Mouse (Mus musculus): ENCODE results near the gene Bfsp2. TPM values are rescaled to one million over a fixed set of nuclear protein-coding genes. Genes with fewer than 3 reads are reported as not detected.

The Bfsp2 gene
- polyA plus RNA-seq, 1 experiment from 2014 or later, result 0.54 TPM

DNA sequence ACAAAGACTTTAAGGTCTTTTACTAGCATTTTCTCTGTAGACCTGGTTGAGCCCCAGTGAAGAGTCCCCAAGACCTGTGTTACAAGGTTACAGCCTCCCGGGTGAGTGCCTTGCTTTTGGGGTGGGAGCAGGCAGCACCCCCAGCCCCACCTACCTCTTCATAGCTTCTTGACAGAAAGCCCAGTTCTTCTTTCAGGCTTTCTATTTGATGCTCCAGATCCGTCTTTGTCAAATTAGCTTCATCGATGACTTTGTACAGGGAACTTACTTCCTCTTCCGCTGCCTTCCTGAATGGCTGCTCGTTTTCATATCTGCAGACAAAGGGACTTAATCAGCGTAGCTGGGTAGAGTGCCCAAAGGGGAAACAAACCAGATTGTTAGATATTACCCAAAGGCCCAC is 30.6 kb downstream of the Bfsp2 start:
- Histone ChIP-seq H3K27me3 (ENCODE audit: control insufficient read depth, insufficient read depth, low read length) (no peaks in the 10 kb centered on the region), H3K9me3 (ENCODE audit: control insufficient read depth, low read length) (no peaks in the 10 kb centered on the region), H3K4me2 (replicated peaks; ENCODE audit: low read depth, low read length) (no peak overlapping the region), H3K4me1 (replicated peaks; ENCODE audit: control insufficient read depth, insufficient read depth, low read length) (no peaks in the 10 kb centered on the region), H3K9ac (ENCODE audit: low read depth, low read length) (no peak overlapping the region), H3K4me3 (ENCODE audit: low read depth, low read length) (no peak overlapping the region), H3K27ac (ENCODE audit: low read depth, low read length) (no peak overlapping the region), H3K36me3 (ENCODE audit: control insufficient read depth, insufficient read depth, low read length) (no peaks in the 10 kb centered on the region)
- DNase-seq (ENCODE audit: low spot score) (no peak), ATAC-seq (ENCODE audit: low FRiP score) (no peak)
- 88% methylated on average over 6 of the region's 6 CpGs for WGBS

DNA sequence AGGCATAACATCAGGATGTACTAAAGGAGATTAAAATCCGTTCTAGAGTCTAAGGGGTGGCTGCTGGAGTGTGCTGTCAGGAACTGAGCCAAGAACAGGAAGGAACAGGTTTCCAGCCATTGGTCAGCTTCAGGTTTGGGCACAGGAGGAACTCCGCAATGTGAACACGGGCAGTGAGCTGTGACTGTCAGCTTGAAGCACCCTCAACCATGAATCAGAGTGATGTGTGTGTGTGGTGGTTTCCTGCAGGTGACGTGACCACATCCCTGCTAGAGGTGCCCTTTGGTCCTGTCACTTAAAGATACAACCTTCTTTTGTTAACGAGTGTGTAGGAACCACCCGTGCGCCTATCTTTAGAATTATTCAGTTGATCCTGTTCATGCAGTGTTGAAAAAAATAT is 31.1 kb downstream of the Bfsp2 start:
- Histone ChIP-seq H3K4me2 (replicated peaks; ENCODE audit: low read depth, low read length) (no peak overlapping the region), H3K9ac (ENCODE audit: low read depth, low read length) (no peak overlapping the region), H3K9me3 (ENCODE audit: control insufficient read depth, low read length) (no peaks in the 10 kb centered on the region), H3K27me3 (ENCODE audit: control insufficient read depth, insufficient read depth, low read length) (no peaks in the 10 kb centered on the region), H3K27ac (ENCODE audit: low read depth, low read length) (no peak overlapping the region), H3K4me1 (replicated peaks; ENCODE audit: control insufficient read depth, insufficient read depth, low read length) (no peaks in the 10 kb centered on the region), H3K4me3 (ENCODE audit: low read depth, low read length) (no peak overlapping the region), H3K36me3 (ENCODE audit: control insufficient read depth, insufficient read depth, low read length) (no peaks in the 10 kb centered on the region)
- ATAC-seq (ENCODE audit: low FRiP score) (no peak), DNase-seq (ENCODE audit: low spot score) (no peak)
- WGBS, result 84% methylated on average over 7 of the region's 7 CpGs

- DNase-seq (ENCODE audit: low spot score) (no peak), ATAC-seq (ENCODE audit: low FRiP score) (no peak)
- Histone ChIP-seq H3K4me3 (ENCODE audit: low read depth, low read length) (no peak overlapping the region), H3K27ac (ENCODE audit: low read depth, low read length) (no peak overlapping the region), H3K27me3 (ENCODE audit: control insufficient read depth, insufficient read depth, low read length) (no peaks in the 10 kb centered on the region), H3K4me2 (replicated peaks; ENCODE audit: low read depth, low read length) (no peak overlapping the region), H3K9ac (ENCODE audit: low read depth, low read length) (no peak overlapping the region), H3K36me3 (ENCODE audit: control insufficient read depth, insufficient read depth, low read length) (no peaks in the 10 kb centered on the region), H3K4me1 (replicated peaks; ENCODE audit: control insufficient read depth, insufficient read depth, low read length) (no peaks in the 10 kb centered on the region), H3K9me3 (ENCODE audit: control insufficient read depth, low read length) (no peaks in the 10 kb centered on the region)
- WGBS, result 86% methylated on average over 5 of the region's 5 CpGs
These were observed 35.6 kb downstream of the Bfsp2 start for GRCm38 (mm10) chr9:103444656-103445055.

GRCm38 (mm10) chr9:103443824-103444185 is 36.4 kb downstream of the Bfsp2 start:
- H3K36me3 ChIP-seq (ENCODE audit: control insufficient read depth, insufficient read depth, low read length), result no peaks in the 10 kb centered on the region
- H3K9ac ChIP-seq (ENCODE audit: low read depth, low read length), result no peak overlapping the region
- H3K9me3 ChIP-seq (ENCODE audit: control insufficient read depth, low read length), result no peaks in the 10 kb centered on the region
- no peak for ATAC-seq (ENCODE audit: low FRiP score)
- H3K4me3 ChIP-seq (ENCODE audit: low read depth, low read length), result no peak overlapping the region
- H3K27ac ChIP-seq (ENCODE audit: low read depth, low read length), result no peak overlapping the region; the same call in 1 of the 2 replicates
- no peak overlapping the region for H3K4me2 ChIP-seq (replicated peaks; ENCODE audit: low read depth, low read length)
- no peaks in the 10 kb centered on the region for H3K4me1 ChIP-seq (replicated peaks; ENCODE audit: control insufficient read depth, insufficient read depth, low read length)
- DNase-seq (ENCODE audit: low spot score), result no peak
- 56% methylated on average over 7 of the region's 7 CpGs for WGBS
- no peaks in the 10 kb centered on the region for H3K27me3 ChIP-seq (ENCODE audit: control insufficient read depth, insufficient read depth, low read length)

DNA sequence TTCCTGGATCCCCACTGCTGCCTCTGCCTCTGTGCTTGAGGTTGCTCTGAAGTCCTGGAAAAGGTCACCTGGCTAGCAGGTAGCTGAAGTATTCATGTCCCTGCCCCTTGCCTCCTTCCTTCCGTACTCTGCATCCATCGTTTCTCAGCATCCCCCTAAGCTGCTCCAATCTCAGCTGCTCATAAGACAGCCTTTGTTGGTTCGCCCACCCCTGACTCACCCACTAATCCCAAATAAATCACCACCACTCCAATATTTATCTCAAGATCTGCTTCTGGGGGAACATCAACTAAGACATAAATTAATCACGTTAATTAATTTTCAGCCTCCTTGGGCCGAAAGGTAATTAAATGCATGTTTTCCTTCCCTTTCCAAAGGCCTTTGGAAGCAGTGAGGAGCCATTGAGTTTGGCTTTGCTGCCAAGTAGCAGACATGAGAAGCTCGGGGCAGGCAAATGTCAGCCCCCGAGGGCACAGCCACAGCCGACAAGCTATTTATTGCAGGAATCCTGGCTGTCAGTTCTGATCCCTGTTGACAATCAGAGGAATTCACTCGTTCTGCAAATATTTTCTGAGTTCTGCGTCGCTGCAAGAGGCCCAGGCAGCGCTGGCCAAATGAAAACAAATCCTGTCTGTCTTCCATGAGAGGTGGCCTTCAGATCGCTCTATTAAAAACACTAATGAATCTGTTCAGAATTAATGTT is 36.9 kb downstream of the Bfsp2 start:
- H3K4me1 ChIP-seq (replicated peaks; ENCODE audit: control insufficient read depth, insufficient read depth, low read length), result no peaks in the 10 kb centered on the region
- H3K9me3 ChIP-seq (ENCODE audit: control insufficient read depth, low read length), result no peaks in the 10 kb centered on the region
- no peak overlapping the region for H3K4me3 ChIP-seq (ENCODE audit: low read depth, low read length)
- ATAC-seq (ENCODE audit: low FRiP score) (no peak), DNase-seq (ENCODE audit: low spot score) (peak; percentile 43)
- peak overlapping the region; percentile 27; the same call in 1 of the 2 replicates for H3K27ac ChIP-seq (ENCODE audit: low read depth, low read length)
- H3K9ac ChIP-seq (ENCODE audit: low read depth, low read length), result no peak overlapping the region
- 49% methylated on average over 13 of the region's 13 CpGs for WGBS
- H3K4me2 ChIP-seq (replicated peaks; ENCODE audit: low read depth, low read length), result no peak overlapping the region
- no peaks in the 10 kb centered on the region for H3K27me3 ChIP-seq (ENCODE audit: control insufficient read depth, insufficient read depth, low read length)
- H3K36me3 ChIP-seq (ENCODE audit: control insufficient read depth, insufficient read depth, low read length), result no peaks in the 10 kb centered on the region

- WGBS, result 68% methylated on average over 3 of the region's 3 CpGs
- Histone ChIP-seq H3K4me3 (ENCODE audit: low read depth, low read length) (no peak overlapping the region), H3K4me2 (replicated peaks; ENCODE audit: low read depth, low read length) (no peak overlapping the region), H3K27ac (ENCODE audit: low read depth, low read length) (no peak overlapping the region), H3K9me3 (ENCODE audit: control insufficient read depth, low read length) (no peaks in the 10 kb centered on the region), H3K36me3 (ENCODE audit: control insufficient read depth, insufficient read depth, low read length) (no peaks in the 10 kb centered on the region), H3K27me3 (ENCODE audit: control insufficient read depth, insufficient read depth, low read length) (no peaks in the 10 kb centered on the region), H3K4me1 (replicated peaks; ENCODE audit: control insufficient read depth, insufficient read depth, low read length) (no peaks in the 10 kb centered on the region), H3K9ac (ENCODE audit: low read depth, low read length) (no peak overlapping the region)
- DNase-seq (ENCODE audit: low spot score), result no peak
- ATAC-seq (ENCODE audit: low FRiP score), result no peak
These were observed 39.6 kb downstream of the Bfsp2 start for GRCm38 (mm10) chr9:103440597-103440996.

GRCm38 (mm10) chr9:103437104-103437503 is 43.1 kb downstream of the Bfsp2 start:
- 79% methylated on average over 5 of the region's 5 CpGs for WGBS
- Histone ChIP-seq H3K27me3 (ENCODE audit: control insufficient read depth, insufficient read depth, low read length) (no peaks in the 10 kb centered on the region), H3K36me3 (ENCODE audit: control insufficient read depth, insufficient read depth, low read length) (no peaks in the 10 kb centered on the region), H3K4me3 (ENCODE audit: low read depth, low read length) (no peak overlapping the region), H3K9me3 (ENCODE audit: control insufficient read depth, low read length) (no peaks in the 10 kb centered on the region), H3K4me2 (replicated peaks; ENCODE audit: low read depth, low read length) (no peak overlapping the region), H3K4me1 (replicated peaks; ENCODE audit: control insufficient read depth, insufficient read depth, low read length) (no peaks in the 10 kb centered on the region), H3K27ac (ENCODE audit: low read depth, low read length) (no peak overlapping the region), H3K9ac (ENCODE audit: low read depth, low read length) (no peak overlapping the region)
- ATAC-seq (ENCODE audit: low FRiP score), result no peak
- no peak for DNase-seq (ENCODE audit: low spot score)

- 58% methylated on average over 4 of the region's 4 CpGs for WGBS
- Histone ChIP-seq H3K9me3 (ENCODE audit: control insufficient read depth, low read length) (no peaks in the 10 kb centered on the region), H3K27me3 (ENCODE audit: control insufficient read depth, insufficient read depth, low read length) (no peaks in the 10 kb centered on the region), H3K4me1 (replicated peaks; ENCODE audit: control insufficient read depth, insufficient read depth, low read length) (no peaks in the 10 kb centered on the region), H3K36me3 (ENCODE audit: control insufficient read depth, insufficient read depth, low read length) (no peaks in the 10 kb centered on the region), H3K4me2 (replicated peaks; ENCODE audit: low read depth, low read length) (no peak overlapping the region), H3K4me3 (ENCODE audit: low read depth, low read length) (no peak overlapping the region), H3K9ac (ENCODE audit: low read depth, low read length) (no peak overlapping the region), H3K27ac (ENCODE audit: low read depth, low read length) (no peak overlapping the region)
- DNase-seq (ENCODE audit: low spot score), result peak; percentile 26
- no peak for ATAC-seq (ENCODE audit: low FRiP score)
These were observed 46.1 kb downstream of the Bfsp2 start for GRCm38 (mm10) chr9:103434116-103434515.

DNA sequence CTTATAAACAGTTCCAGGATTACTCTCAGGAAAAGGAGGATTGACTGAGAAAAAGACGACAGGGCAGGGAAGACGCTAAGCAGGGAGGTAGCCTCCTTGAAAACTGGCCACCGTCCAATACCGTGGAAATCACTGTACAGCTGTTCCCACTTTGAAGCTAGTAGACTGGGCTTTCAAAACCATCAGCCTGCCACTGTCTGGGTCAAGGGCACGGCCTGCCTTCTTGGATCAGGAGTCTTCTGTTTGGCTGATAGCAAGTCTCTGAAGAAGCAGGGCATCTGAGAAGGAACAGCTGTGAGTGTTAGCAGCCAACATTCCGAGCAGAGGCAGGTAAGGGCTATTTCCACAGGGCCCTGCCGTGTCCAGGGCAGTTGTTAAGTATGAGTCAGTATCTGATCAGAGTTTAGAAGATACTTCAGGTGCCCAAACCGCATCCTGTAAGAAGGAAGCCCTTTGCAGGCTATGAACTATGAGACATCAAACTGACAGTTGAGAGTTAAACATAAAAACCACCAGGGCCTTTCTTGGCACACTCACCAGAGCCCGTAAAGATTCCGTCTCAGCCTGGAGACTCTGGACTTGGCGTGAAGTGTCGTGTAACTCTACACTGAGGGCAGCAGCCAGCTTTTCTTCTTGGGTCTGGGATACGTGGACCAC is 48.0 kb downstream of the Bfsp2 start:
- H3K4me2 ChIP-seq (replicated peaks; ENCODE audit: low read depth, low read length), result no peak overlapping the region
- 74% methylated on average over 13 of the region's 13 CpGs for WGBS
- no peaks in the 10 kb centered on the region for H3K9me3 ChIP-seq (ENCODE audit: control insufficient read depth, low read length)
- ATAC-seq (ENCODE audit: low FRiP score) (no peak), DNase-seq (ENCODE audit: low spot score) (no peak)
- H3K36me3 ChIP-seq (ENCODE audit: control insufficient read depth, insufficient read depth, low read length), result no peaks in the 10 kb centered on the region
- no peak overlapping the region for H3K27ac ChIP-seq (ENCODE audit: low read depth, low read length)
- H3K4me1 ChIP-seq (replicated peaks; ENCODE audit: control insufficient read depth, insufficient read depth, low read length), result no peaks in the 10 kb centered on the region
- H3K9ac ChIP-seq (ENCODE audit: low read depth, low read length), result no peak overlapping the region
- no peak overlapping the region for H3K4me3 ChIP-seq (ENCODE audit: low read depth, low read length)
- H3K27me3 ChIP-seq (ENCODE audit: control insufficient read depth, insufficient read depth, low read length), result no peaks in the 10 kb centered on the region
